Mouse (Mus musculus) hindbrain, embryonic 12.5 days (tissue): ENCODE measurements around the gene Nuak1. TPM values are rescaled to one million over a fixed set of nuclear protein-coding genes. Genes with fewer than 3 reads are reported as not detected.

Experiments
- ATAC-seq: fragments of 200-750 bp; cut with Nextera tagmentation; 2 replicates; pipeline ENCODE4 v1.8.0; 2017; ENCODE audit warnings: moderate TSS enrichment; ENCODE audit not compliant: low FRiP score
- H3K27ac ChIP-seq: fragments of 300-500 bp; sonication (generic); 2 replicates; pipeline ENCODE4 v1.5.1; 2016; ENCODE audit warnings: mild to moderate bottlenecking
- H3K27me3 ChIP-seq: fragments of 300-500 bp; sonication (generic); 2 replicates; pipeline ENCODE4 v1.6.1; 2016; ENCODE audit warnings: mild to moderate bottlenecking
- H3K36me3 ChIP-seq: fragments of 300-500 bp; sonication (generic); 2 replicates; pipeline ENCODE4 v1.6.1; 2016; ENCODE audit warnings: mild to moderate bottlenecking
- H3K4me1 ChIP-seq: fragments of 300-500 bp; sonication (generic); 2 replicates; pipeline ENCODE4 v1.6.1; 2016
- H3K4me2 ChIP-seq: fragments of 300-500 bp; sonication (generic); replicated peaks from 2 replicates; pipeline ENCODE4 v1.6.1; 2016; ENCODE audit warnings: mild to moderate bottlenecking
- H3K4me3 ChIP-seq: fragments of 300-500 bp; sonication (generic); 2 replicates; pipeline ENCODE4 v1.5.1; 2016; ENCODE audit warnings: mild to moderate bottlenecking
- H3K9ac ChIP-seq: fragments of 300-500 bp; sonication (generic); 2 replicates; pipeline ENCODE4 v1.6.1; 2016; ENCODE audit warnings: mild to moderate bottlenecking, moderate library complexity
- H3K9me3 ChIP-seq: fragments of 300-500 bp; sonication (generic); replicated peaks from 2 replicates; pipeline ENCODE4 v1.6.1; 2016; ENCODE audit warnings: mild to moderate bottlenecking
- WGBS: fragments of 180-500 bp; shearing (Covaris S2); methylation state at CpG from one replicate; pipeline ENCODE4 v1.1.7; 2016; 5-methylcytosine and 5-hydroxymethylcytosine counted together
- polyA plus RNA-seq: library from polyadenylated mRNA; unstranded; fragments of >200 nt; fragmentation: Nextera tagmentation; extraction: Ambion mirVana; gene quantifications from 2 replicates; pipeline ENCODE4 v1.2.1, GENCODE M21; 2016

The Nuak1 gene
- polyA plus RNA-seq, 1 experiment from 2014 or later, result 4.6 TPM

DNA sequence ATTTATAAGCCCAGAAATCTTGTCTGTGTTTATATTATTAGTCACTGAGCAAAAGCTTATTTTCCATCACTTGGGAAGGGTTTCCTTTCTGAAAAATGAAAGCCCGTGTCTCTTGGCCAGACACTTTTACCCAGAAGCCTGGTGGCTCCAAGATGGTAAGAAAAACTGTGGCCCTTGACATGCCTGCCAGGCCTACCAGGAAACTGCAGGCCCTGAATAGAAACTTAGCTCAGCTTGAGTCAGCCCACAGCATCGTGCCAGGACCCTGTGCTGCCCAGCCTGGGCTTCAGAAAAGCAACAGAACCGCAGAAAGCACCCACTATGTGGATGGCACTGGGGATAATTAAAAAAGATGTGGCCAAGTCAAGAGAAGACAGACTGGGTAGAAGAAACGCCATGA lies 43.1 kb downstream of the Nuak1 start:
- Histone ChIP-seq H3K4me1 (peaks cover 55% of the 10 kb centered on the region), H3K27ac (no peak overlapping the region)
- WGBS, result 89% methylated on average over 4 of the region's 4 CpGs

DNA sequence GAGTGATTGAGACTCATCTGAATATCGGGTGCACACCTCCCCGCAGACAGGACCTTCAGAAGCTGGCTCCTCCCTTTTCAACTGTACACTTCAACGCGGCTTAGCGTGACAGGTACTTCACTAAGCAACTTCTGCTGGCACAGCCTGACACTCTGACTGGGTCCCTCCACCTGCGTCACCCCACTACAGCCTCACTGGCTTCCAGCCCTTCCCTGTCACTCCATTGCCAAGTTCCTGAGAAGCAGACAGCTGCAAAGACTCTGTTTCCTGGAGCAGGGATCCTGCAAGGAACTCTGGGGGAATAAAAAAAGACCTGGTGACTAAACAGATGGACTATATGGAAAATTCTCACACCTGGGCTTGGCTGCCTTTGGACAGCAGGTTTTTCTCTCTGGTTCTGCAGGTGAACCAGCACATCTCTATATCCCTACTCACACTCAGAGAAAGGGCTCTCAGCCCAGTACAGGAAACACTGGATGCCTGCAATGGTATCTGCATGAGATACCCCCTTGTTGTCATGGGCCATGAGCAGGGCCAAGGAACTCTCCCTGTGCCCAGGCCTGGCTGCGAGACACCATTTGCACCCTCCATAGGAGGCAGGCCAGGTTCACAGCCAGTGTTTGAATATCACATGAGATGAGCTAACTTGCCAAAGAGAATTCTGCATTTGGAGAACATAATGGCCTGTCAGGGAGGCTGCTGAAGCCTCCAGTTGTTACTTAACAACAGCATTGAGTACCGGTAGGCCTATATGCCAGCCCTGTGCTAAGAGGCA lies 44.3 kb downstream of the Nuak1 start:
- Histone ChIP-seq H3K9ac (no peak overlapping the region), H3K36me3 (peaks cover 7% of the 10 kb centered on the region; the same call in 1 of the 2 replicates), H3K4me3 (no peak overlapping the region), H3K27ac (no peak overlapping the region), H3K4me2 (no peak overlapping the region), H3K27me3 (no peaks in the 10 kb centered on the region), H3K9me3 (no peaks in the 10 kb centered on the region), H3K4me1 (peaks cover 45% of the 10 kb centered on the region)
- 80% methylated on average over 8 of the region's 8 CpGs for WGBS
- no peak for ATAC-seq

More for the DNA sequence above, 43.1 kb downstream of the Nuak1 start:
- no peak overlapping the region for H3K9ac ChIP-seq
- H3K27me3 ChIP-seq, result no peaks in the 10 kb centered on the region
- no peak for ATAC-seq
- H3K4me2 ChIP-seq, result no peak overlapping the region
- H3K36me3 ChIP-seq, result 0 out of 2 replicates have a peak, but pooled peaks cover 4% of the 10 kb centered on the region
- H3K9me3 ChIP-seq, result no peaks in the 10 kb centered on the region
- H3K4me3 ChIP-seq, result no peak overlapping the region

DNA sequence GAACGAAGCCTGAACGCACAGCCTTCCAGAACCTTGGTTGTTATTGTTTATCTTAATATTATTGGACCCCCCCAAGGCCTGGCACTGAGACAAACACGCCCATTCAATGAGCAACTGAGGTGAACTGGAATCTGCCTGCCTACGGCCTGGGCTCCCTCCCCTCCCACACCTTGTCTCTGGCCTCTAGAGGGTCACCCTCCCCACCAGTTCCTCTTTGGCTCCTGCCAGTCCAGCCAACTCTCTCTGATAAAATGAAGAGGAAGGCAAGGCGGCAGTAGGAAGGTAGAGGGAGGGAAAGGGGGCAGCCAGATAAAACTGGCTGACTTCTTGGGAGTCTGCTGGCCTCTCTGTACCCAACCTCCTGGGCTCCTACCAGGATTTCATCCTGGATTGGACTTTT lies 45.1 kb downstream of the Nuak1 start:
- H3K27ac ChIP-seq, result no peak overlapping the region
- WGBS, result 87% methylated on average over 5 of the region's 5 CpGs
- no peaks in the 10 kb centered on the region for H3K27me3 ChIP-seq
- H3K9ac ChIP-seq, result no peak overlapping the region
- no peaks in the 10 kb centered on the region for H3K9me3 ChIP-seq
- no peak for ATAC-seq
- peaks cover 38% of the 10 kb centered on the region for H3K4me1 ChIP-seq
- H3K4me2 ChIP-seq, result no peak overlapping the region
- peaks cover 7% of the 10 kb centered on the region; the same call in 1 of the 2 replicates for H3K36me3 ChIP-seq
- no peak overlapping the region for H3K4me3 ChIP-seq

DNA sequence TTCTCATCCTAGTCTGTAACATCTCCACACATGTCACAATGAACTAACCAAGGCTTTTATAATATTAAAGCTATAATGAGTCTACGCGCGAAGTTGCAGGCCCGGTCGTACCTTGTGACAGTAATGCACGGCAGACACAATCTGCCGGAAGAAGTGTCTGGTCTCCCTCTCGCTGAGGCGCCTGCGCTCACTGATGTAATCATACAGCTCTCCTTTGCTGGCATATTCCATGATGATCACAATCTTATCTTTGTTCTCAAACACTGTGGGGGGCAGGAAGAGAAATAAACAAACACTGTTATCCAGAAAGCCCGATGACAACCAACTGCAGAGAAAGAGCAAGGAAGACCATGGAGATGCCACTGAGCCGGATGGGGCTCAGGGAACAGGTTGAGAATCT lies 46.5 kb downstream of the Nuak1 start:
- no peak overlapping the region for H3K4me2 ChIP-seq
- peaks cover 5% of the 10 kb centered on the region; the same call in 1 of the 2 replicates for H3K36me3 ChIP-seq
- peaks cover 51% of the 10 kb centered on the region for H3K4me1 ChIP-seq
- no peaks in the 10 kb centered on the region for H3K27me3 ChIP-seq
- no peak overlapping the region for H3K4me3 ChIP-seq
- ATAC-seq, result no peak
- H3K9me3 ChIP-seq, result no peaks in the 10 kb centered on the region
- H3K27ac ChIP-seq, result no peak overlapping the region
- H3K9ac ChIP-seq, result no peak overlapping the region
- WGBS, result 79% methylated on average over 12 of the region's 12 CpGs

DNA sequence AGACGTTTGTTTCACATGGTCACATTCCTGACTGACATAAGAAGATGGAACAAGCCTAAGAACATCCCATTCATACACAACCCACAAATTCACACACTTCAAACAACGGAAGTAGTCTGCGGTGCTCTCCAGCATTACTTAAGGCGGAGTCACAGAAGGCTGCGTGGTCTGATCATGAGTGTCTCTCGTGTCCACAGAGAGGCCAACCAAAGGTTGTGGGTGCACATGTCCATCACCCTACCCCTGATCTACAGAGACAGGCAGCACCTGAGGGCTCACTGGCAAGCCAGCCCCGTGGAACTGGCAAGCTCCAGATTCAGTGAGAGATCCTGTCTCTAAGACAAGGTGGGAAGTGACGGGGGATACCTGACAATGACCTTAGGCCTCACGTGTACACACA lies 47.0 kb downstream of the Nuak1 start:
- 79% methylated on average over 9 of the region's 9 CpGs for WGBS
- Histone ChIP-seq H3K4me3 (no peak overlapping the region), H3K4me1 (peaks cover 56% of the 10 kb centered on the region), H3K27me3 (no peaks in the 10 kb centered on the region), H3K9me3 (no peaks in the 10 kb centered on the region), H3K4me2 (no peak overlapping the region), H3K9ac (no peak overlapping the region), H3K36me3 (peaks cover 5% of the 10 kb centered on the region; the same call in 1 of the 2 replicates), H3K27ac (no peak overlapping the region)
- 0 out of 2 replicates have a peak, but pooled peaks have one; percentile 21 for ATAC-seq

DNA sequence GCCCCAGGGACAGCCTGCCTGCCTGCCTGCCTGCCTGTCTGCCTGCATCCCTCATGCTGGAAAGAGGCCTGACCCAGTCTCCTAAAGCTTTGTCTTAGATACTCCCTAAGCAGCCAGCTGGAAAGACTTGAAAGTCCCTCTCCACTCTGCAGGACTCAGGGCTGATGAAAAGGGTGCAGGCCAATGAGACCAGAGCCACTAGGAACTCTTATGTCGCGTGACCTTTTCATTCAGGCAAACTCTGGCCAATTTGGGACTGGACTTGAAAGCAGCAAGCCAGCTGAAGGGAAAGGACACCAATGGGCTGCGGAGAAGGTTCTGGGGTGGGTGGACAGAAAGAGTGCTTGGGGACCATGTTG lies 47.7 kb downstream of the Nuak1 start:
- Histone ChIP-seq H3K4me1 (peaks cover 63% of the 10 kb centered on the region), H3K36me3 (peaks cover 3% of the 10 kb centered on the region; the same call in 1 of the 2 replicates), H3K4me3 (no peak overlapping the region), H3K27ac (peak overlapping the region; percentile 69), H3K27me3 (no peaks in the 10 kb centered on the region), H3K9ac (no peak overlapping the region), H3K9me3 (no peaks in the 10 kb centered on the region), H3K4me2 (no peak overlapping the region)
- no peak for ATAC-seq
- 47% methylated on average over 3 of the region's 3 CpGs for WGBS

DNA sequence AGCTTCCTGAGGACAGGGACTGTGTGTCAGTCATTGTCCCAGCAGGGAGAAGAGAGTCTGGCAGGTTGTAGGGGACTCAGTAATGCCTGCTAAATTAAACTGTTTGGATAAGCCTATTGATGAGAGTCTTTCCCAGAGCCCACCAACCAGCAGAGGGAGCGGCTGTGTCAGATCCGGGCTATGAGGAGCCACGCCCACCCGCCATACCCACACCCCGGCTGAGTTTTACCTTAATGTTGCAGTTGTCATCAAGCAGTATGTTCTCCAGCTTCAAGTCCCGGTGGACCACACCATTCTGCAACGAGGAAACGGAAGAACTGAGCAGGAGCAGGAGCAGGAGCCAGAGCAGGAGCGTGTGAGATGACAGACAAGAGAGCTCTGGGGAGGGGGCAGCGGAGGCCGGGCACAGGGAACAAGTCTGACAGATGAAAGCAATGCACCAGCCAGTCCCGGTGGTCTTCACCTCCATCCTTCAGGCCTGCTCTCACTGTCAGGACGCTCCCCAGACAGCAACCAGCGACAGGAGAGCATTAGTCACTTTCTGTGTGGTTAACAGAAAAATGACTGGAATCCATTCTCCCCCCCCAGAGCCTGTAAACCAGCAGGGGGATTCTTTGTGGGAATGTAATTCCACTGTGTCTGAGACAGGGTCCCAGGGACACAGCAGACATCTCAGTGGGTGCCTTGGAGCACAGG lies 48.2 kb downstream of the Nuak1 start:
- WGBS, result 16% methylated on average over 14 of the region's 14 CpGs
- Histone ChIP-seq H3K4me2 (0 out of 2 replicates have a peak overlapping the region, but pooled peaks have one; percentile 25), H3K36me3 (peaks cover 3% of the 10 kb centered on the region; the same call in 1 of the 2 replicates), H3K27me3 (no peaks in the 10 kb centered on the region), H3K27ac (peak overlapping the region; percentile 69), H3K4me3 (no peak overlapping the region), H3K9me3 (no peaks in the 10 kb centered on the region), H3K9ac (no peak overlapping the region), H3K4me1 (peaks cover 68% of the 10 kb centered on the region)
- ATAC-seq, result no peak

DNA sequence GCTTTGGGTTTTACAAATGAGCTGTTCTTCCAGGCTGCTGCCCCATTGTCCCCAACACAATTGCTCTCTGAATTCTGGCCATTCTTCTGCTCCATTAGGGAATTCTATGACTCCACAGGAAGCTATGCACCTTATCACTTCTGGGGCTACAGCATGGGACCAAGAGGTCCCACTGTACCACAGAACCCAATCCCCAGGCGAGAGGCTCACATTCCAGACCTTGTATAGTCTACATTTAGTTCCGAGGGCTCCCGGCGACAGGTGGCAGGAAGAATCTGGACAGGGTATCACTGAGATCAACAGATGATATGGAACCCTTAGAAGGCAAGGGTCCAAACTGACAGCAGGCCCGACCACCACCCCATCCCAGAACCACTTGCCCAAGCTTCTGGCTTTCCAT lies 50.7 kb downstream of the Nuak1 start:
- Histone ChIP-seq H3K4me2 (no peak overlapping the region), H3K27me3 (no peaks in the 10 kb centered on the region), H3K27ac (no peak overlapping the region), H3K4me3 (no peak overlapping the region), H3K9me3 (no peaks in the 10 kb centered on the region), H3K9ac (no peak overlapping the region), H3K4me1 (peaks cover 79% of the 10 kb centered on the region), H3K36me3 (peaks cover 3% of the 10 kb centered on the region; the same call in 1 of the 2 replicates)
- no peak for ATAC-seq
- WGBS, result 51% methylated on average over 5 of the region's 5 CpGs

DNA sequence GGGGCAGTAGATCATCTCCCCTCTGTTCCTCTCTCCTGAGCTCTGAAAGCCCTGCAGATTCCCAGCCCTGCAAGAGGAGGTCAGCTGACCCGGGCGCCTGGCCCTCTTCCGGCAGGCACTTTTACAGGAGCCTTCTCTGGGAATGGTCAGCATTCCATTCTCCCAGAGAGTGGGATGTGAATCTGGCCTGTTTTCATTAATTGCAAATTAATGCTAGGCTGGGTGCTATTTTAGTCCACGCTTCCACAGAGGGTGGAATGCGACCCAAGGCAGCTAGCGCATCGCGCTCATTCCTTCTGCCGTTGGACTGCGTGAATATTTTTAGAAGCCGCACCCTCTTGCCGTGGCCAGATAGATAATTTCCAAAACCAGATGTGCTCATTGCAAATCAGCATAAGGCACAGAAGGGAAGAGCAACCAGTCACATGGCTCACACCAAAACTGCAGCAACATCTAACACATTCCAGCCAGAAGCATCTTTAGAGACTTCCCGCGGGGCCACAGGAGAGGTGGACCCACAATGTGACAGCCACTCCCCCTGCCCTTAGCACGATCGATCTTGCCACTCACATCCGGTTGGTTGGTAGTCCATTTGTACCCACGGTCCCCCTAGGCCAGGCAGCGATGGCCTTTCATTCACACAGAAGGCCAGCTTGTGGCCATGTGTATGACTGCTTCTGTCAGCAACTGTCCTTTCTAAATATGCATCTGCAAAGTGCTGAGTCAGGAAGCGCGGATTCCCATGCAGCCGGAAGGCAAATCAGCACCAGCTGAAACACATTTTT lies 51.8 kb downstream of the Nuak1 start:
- Histone ChIP-seq H3K27ac (peak overlapping the region; percentile 41; the same call in 1 of the 2 replicates), H3K27me3 (no peaks in the 10 kb centered on the region), H3K9me3 (no peaks in the 10 kb centered on the region), H3K4me3 (no peak overlapping the region), H3K9ac (no peak overlapping the region), H3K36me3 (peaks cover 3% of the 10 kb centered on the region; the same call in 1 of the 2 replicates), H3K4me1 (peaks cover 79% of the 10 kb centered on the region), H3K4me2 (0 out of 2 replicates have a peak overlapping the region, but pooled peaks have one; percentile 1)
- ATAC-seq, result 0 out of 2 replicates have a peak, but pooled peaks have one; percentile 3
- 31% methylated on average over 22 of the region's 22 CpGs for WGBS

DNA sequence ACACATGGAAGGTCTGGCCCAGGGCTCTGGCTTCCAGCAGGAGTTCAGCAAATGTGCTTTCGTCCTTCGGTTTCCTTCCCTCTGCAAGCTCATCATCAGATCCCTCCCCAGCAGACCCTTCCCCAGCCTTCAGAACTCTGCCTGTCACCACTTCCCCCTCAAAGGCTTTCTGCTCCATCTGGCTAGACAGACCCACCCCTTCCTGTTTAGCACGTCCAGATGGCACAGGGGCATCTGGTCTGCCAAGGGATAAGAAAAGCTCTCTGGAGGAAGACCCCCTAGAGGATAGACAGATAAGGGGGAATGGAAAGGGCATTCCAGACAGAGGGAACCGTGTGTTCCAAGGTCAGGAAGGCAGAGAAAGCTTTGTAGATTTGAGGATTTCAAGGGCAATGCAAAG lies 53.1 kb downstream of the Nuak1 start:
- Histone ChIP-seq H3K9ac (no peak overlapping the region), H3K4me2 (no peak overlapping the region), H3K27me3 (no peaks in the 10 kb centered on the region), H3K4me1 (peaks cover 76% of the 10 kb centered on the region), H3K27ac (peak overlapping the region; percentile 58; the same call in 1 of the 2 replicates), H3K4me3 (no peak overlapping the region), H3K36me3 (peaks cover 3% of the 10 kb centered on the region; the same call in 1 of the 2 replicates), H3K9me3 (no peaks in the 10 kb centered on the region)
- 30% methylated on average over 4 of the region's 4 CpGs for WGBS
- no peak for ATAC-seq

DNA sequence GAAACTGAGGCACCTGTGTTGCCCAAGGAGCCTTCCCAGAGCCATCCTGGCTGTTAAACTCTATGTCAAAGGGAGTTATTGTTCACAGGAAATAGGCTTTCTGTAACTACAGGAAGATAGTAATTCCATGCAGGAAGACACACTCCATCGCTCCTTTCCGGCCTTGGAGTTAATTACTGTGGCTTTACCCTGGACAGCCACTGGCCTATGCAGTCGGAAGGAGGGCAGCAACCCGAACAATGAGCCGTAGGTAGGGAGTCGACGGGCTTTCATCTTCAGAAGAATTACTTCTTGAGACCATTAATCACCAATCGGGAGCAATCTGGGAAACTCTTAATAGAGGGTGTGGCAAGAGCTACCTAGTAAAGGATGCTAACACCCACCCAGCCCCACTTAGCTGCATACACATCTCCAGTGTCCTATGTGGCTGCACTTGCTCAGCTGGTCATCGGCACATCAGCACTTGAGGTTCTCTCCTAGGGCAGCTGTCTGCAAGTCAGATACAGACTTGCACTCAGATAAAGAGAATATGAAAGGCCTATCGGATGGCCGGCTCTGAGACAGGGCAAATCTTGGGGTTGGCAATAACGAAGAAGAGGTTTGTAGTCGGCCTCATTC lies 53.7 kb downstream of the Nuak1 start:
- Histone ChIP-seq H3K9ac (no peak overlapping the region), H3K27me3 (no peaks in the 10 kb centered on the region), H3K36me3 (peaks cover 3% of the 10 kb centered on the region; the same call in 1 of the 2 replicates), H3K4me1 (peaks cover 73% of the 10 kb centered on the region), H3K27ac (peak overlapping the region; percentile 58; the same call in 1 of the 2 replicates), H3K9me3 (no peaks in the 10 kb centered on the region), H3K4me2 (no peak overlapping the region), H3K4me3 (no peak overlapping the region)
- 57% methylated on average over 13 of the region's 13 CpGs for WGBS
- ATAC-seq, result no peak
